Mouse (Mus musculus) lung, postnatal 10 days (tissue): ENCODE measurements at regions not wholly inside any gene's neighbourhood (a gene's known extent, or its start where the extent isn't known, plus 50 kb on each side); places are given as distances from the start of the nearest gene placed in this dataset.

Source experiments
- DNase-seq: peaks from one replicate; pipeline ENCODE4 v3.0.0; 2021

GRCm38 (mm10) chr13:102294451-102294850 is 398.9 kb upstream of the Cd180 start:
- DNase-seq, result no peak

GRCm38 (mm10) chr13:102295079-102295478 is 398.3 kb upstream of the Cd180 start:
- no peak for DNase-seq

GRCm38 (mm10) chr13:102307983-102308382 is 385.4 kb upstream of the Cd180 start:
- no peak for DNase-seq

- DNase-seq, result peak; percentile 6
Measured at GRCm38 (mm10) chr13:102312096-102312495, 381.3 kb upstream of the Cd180 start.

GRCm38 (mm10) chr13:102315921-102316692 is 377.3 kb upstream of the Cd180 start:
- no peak for DNase-seq

- no peak for DNase-seq
Measured at GRCm38 (mm10) chr13:102318891-102319404, 374.4 kb upstream of the Cd180 start.

GRCm38 (mm10) chr13:102319453-102319852 is 373.9 kb upstream of the Cd180 start:
- no peak for DNase-seq

- DNase-seq, result no peak
Measured at GRCm38 (mm10) chr13:102323876-102324275, 369.5 kb upstream of the Cd180 start.

- DNase-seq, result no peak
Measured at GRCm38 (mm10) chr13:102326003-102326402, 367.4 kb upstream of the Cd180 start.

- DNase-seq, result no peak
Measured at GRCm38 (mm10) chr13:102326544-102326943, 366.8 kb upstream of the Cd180 start.

GRCm38 (mm10) chr13:102333667-102334066 is 359.7 kb upstream of the Cd180 start:
- DNase-seq, result no peak

- DNase-seq, result no peak
Measured at GRCm38 (mm10) chr13:102334131-102334534, 359.2 kb upstream of the Cd180 start.

GRCm38 (mm10) chr13:102343236-102343635 is 350.1 kb upstream of the Cd180 start:
- DNase-seq, result no peak

GRCm38 (mm10) chr13:102344606-102345269 is 348.6 kb upstream of the Cd180 start:
- no peak for DNase-seq

GRCm38 (mm10) chr13:102349493-102349892 is 343.9 kb upstream of the Cd180 start:
- no peak for DNase-seq

- peak; percentile 10 for DNase-seq
Measured at GRCm38 (mm10) chr13:102352073-102352854, 341.1 kb upstream of the Cd180 start.

- peak; percentile 63 for DNase-seq
Measured at GRCm38 (mm10) chr13:102355569-102355968, 337.8 kb upstream of the Cd180 start.

- no peak for DNase-seq
Measured at GRCm38 (mm10) chr13:102372451-102373082, 320.8 kb upstream of the Cd180 start.

GRCm38 (mm10) chr13:102380667-102381066 is 312.7 kb upstream of the Cd180 start:
- no peak for DNase-seq

GRCm38 (mm10) chr13:102391911-102392310 is 301.4 kb upstream of the Cd180 start:
- DNase-seq, result no peak

GRCm38 (mm10) chr13:102392868-102393661 is 300.3 kb upstream of the Cd180 start:
- DNase-seq, result no peak

GRCm38 (mm10) chr13:102393662-102393970 is 299.7 kb upstream of the Cd180 start:
- no peak for DNase-seq
